Mouse (Mus musculus): ENCODE data around the gene Pltp. TPM values are rescaled to one million over a fixed set of nuclear protein-coding genes. Genes with fewer than 3 reads are reported as not detected.
"Not testable (repeated sequence)": the region's sequence is repeated elsewhere in the genome, so short reads cannot be mapped to it uniquely, and the experiment has no call there.

Gene Pltp
- polyA plus RNA-seq, 1 experiment from 2014 or later = 57.1 TPM

DNA sequence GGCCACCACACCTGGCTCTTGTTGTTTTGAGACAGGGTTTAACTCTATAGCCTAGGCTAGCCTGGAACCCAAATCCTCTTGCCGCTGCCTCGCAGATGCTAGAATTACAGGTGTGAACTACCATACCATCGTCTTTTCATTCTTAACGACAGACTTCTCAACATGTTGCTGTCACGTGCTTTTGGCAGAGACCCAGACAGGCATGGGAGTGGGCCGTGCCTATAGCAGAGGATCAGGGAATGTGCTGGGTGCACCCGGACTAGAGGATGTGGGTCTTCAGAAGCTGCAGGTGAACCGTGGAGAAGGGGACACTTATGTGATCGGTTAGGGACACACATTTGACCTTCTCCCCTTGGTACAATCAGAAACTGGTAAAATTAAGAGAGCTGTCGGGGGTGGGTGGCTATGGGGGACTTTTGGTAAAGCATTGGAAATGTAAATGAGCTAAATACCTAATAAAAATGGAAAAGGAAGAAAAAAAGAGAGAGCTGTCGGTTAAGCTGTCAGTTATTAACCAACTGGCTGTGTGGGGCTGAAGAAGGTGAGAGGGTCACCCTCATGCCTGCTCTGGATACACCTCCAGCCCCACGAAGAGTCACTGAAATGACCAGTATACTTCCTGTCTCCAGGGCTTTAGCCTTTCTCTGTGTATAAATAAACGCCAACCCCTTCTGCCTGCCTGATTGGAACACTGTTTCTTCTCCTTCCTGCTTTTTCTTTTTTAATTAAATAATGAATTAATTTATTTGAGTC, 57.1 kb downstream of the Pltp start:
- Histone ChIP-seq H3K27ac (no peak overlapping the region), H3K36me3 (peaks cover 50% of the 10 kb centered on the region), H3K4me2 (no peak overlapping the region), H3K4me1 (peaks cover 14% of the 10 kb centered on the region), H3K4me3 (no peak overlapping the region), H3K27me3 (no peaks in the 10 kb centered on the region), H3K9me3 (no peaks in the 10 kb centered on the region), H3K9ac (no peak overlapping the region)
- ATAC-seq (ENCODE audit: insufficient number of reproducible peaks, low FRiP score, low TSS enrichment, low read depth) = no peak
- 88% methylated on average over 13 of the region's 13 CpGs for WGBS

DNA sequence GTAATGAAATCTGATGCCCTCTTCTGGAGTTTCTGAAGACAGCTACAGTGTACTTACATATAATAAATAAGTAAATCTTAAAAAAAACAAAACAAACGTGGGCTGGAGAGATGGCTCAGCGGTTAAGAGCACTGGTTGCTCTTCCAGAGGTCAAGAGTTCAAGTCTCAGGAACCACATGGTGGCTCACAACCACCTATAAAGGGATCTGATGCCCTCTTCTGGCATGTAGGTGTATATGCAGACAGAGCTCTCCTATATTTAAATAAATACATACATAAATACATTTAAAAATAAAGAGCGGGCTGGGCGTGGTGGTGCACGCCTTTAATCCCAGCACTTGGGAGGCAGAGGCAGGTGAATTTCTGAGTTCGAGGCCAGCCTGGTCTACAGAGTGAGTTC, 59.0 kb downstream of the Pltp start:
- H3K27me3 ChIP-seq; H3K9ac ChIP-seq; H3K9me3 ChIP-seq; H3K4me3 ChIP-seq; H3K4me2 ChIP-seq; H3K27ac ChIP-seq; ATAC-seq (ENCODE audit: insufficient number of reproducible peaks, low FRiP score, low TSS enrichment, low read depth); H3K4me1 ChIP-seq: not testable (repeated sequence)
- 84% methylated on average over 6 of the region's 6 CpGs for WGBS
- H3K36me3 ChIP-seq = peaks cover 65% of the 10 kb centered on the region

DNA sequence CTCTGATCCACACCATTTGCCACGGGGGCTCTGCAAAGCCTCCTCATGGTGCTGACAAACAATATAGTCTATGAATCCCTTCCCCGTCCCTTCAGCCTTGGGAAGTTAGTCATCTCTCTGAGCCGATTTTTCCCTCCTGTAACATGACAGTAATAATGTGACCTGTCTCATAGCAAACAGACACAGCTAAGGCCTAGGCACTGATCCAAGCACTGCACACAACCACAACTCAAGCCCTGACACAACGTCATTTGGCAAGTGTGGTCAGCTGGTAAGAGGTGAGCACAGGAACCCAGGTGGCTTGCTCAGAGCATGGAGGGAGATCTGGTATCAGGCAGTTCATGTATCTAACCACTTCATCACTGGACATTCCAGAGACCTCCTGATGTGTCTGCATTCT, 61.6 kb downstream of the Pltp start:
- Histone ChIP-seq H3K4me1 (no peaks in the 10 kb centered on the region), H3K36me3 (peaks cover 78% of the 10 kb centered on the region), H3K4me3 (no peak overlapping the region), H3K9ac (no peak overlapping the region), H3K9me3 (no peaks in the 10 kb centered on the region), H3K27me3 (no peaks in the 10 kb centered on the region), H3K27ac (no peak overlapping the region), H3K4me2 (no peak overlapping the region)
- 73% methylated on average over 4 of the region's 4 CpGs for WGBS
- ATAC-seq (ENCODE audit: insufficient number of reproducible peaks, low FRiP score, low TSS enrichment, low read depth) = no peak

DNA sequence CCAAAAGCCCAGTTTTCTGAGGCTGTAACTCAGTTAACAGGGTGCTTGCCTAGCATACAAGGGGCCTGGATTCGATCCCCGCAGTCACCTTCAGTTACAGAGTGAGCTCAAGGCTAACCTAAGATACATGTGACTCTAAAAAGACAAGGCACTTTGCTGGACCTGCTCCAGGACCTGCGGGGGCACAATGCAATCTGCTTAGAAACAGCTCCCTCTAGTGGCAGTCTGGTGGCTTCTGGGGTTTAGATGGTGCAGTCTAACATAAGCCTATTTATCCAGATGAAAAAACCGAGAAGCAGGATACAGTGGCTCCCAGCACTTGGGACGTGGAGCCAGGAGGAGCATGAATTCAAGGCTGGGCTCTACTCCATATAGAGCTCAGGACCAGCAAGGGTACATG, 63.2 kb downstream of the Pltp start:
- Histone ChIP-seq H3K4me1 (no peaks in the 10 kb centered on the region), H3K4me2 (no peak overlapping the region), H3K4me3 (no peak overlapping the region), H3K36me3 (peaks cover 72% of the 10 kb centered on the region), H3K27me3 (no peaks in the 10 kb centered on the region), H3K9ac (no peak overlapping the region), H3K27ac (no peak overlapping the region), H3K9me3 (no peaks in the 10 kb centered on the region)
- 25% methylated on average over 5 of the region's 5 CpGs for WGBS
- no peak for ATAC-seq (ENCODE audit: insufficient number of reproducible peaks, low FRiP score, low TSS enrichment, low read depth)

DNA sequence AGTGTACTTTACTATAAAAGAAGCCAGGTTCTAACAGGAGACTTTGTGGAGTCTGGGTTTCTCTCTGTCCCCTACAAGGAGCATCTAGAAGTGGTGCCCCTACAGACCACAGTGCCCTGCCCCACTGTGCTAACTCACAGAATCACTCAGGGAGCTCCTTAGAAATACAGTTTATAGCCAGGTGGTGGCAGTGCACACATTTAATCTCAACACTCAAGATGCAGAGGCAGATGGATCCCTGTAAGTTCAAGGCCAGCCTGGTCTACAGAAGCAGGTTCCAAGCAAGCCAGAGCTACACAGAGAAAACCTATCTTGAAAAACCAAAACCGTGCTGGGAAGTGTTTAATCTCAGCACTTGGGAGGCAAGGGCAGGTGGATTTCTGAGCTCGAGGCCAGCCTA, 63.7 kb downstream of the Pltp start:
- 88% methylated on average over 2 of the region's 2 CpGs for WGBS
- Histone ChIP-seq H3K4me1 (peaks cover under 1% of the 10 kb centered on the region; the same call in 1 of the 2 replicates), H3K27ac (no peak overlapping the region; the same call in 1 of the 2 replicates)

DNA sequence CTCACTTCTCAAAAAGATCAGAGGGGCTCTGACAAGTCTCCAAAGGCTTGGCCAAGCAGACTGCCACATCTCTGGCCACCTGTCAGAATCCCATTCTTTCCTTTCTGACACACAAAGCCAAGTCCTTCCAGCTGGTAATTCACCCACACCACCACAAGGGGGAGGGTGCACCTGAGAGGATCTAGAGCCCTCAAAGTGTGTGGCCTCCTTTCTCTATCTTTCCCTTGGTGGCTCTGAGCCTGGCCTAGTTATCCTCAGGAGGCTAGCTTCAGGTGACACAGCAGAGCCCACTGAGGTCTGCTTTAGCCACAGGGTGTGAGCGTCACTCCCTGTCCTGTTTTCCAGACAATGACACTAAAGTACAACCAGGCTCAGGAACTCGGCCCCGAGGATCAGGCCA, 64.3 kb downstream of the Pltp start:
- no peak overlapping the region for H3K4me3 ChIP-seq
- H3K9me3 ChIP-seq = no peaks in the 10 kb centered on the region
- no peaks in the 10 kb centered on the region for H3K27me3 ChIP-seq
- 82% methylated on average over 3 of the region's 3 CpGs for WGBS
- no peak overlapping the region for H3K9ac ChIP-seq
- peaks cover 72% of the 10 kb centered on the region for H3K36me3 ChIP-seq
- no peak overlapping the region; the same call in 1 of the 2 replicates for H3K27ac ChIP-seq
- peaks cover 6% of the 10 kb centered on the region for H3K4me1 ChIP-seq
- H3K4me2 ChIP-seq = no peak overlapping the region
- no peak for ATAC-seq (ENCODE audit: insufficient number of reproducible peaks, low FRiP score, low TSS enrichment, low read depth)

More for the DNA sequence above, 63.7 kb downstream of the Pltp start:
- H3K4me3 ChIP-seq = no peak overlapping the region
- no peaks in the 10 kb centered on the region for H3K27me3 ChIP-seq
- H3K36me3 ChIP-seq = peaks cover 71% of the 10 kb centered on the region
- H3K4me2 ChIP-seq = no peak overlapping the region
- no peaks in the 10 kb centered on the region for H3K9me3 ChIP-seq
- ATAC-seq (ENCODE audit: insufficient number of reproducible peaks, low FRiP score, low TSS enrichment, low read depth) = no peak
- no peak overlapping the region for H3K9ac ChIP-seq

DNA sequence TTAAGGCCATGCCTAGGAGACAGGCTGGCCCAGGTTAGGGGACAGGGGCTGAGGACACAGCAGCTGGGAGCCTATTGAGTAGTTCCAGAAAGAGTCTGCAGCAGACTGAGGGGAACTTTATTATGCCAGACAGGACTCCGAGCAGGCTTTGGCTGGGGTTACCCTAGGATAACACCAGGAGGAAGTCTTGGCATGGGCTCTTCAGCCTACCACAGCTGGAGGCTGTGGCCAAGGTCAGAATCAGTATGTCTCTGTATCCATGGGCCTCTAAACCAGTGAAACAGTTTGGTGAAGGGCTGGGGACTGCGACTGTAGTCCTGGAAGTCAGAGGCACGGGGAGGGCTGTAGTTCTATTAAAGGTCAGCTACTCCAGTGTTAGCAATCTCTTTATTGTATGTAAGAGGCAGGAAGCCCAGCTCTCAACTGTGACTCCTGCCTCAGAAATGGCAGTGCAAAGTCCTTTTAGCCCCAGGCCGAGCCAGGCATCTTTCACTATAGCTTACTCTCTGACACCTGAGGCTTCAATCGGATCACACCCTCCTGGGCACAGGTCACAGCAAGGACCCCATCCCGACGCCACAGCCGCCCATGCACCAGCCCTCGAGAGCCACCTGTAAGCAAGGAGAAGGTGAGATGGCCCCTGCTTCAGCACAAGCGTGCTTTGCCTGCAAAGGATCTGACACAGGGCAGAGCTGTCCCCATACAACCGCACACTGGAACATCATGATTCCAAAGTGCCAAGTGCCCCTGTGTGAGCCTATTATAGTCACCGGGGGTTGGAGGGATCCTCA, 64.9 kb downstream of the Pltp start:
- Histone ChIP-seq H3K4me1 (peaks cover 10% of the 10 kb centered on the region), H3K36me3 (peaks cover 72% of the 10 kb centered on the region), H3K27me3 (no peaks in the 10 kb centered on the region), H3K27ac (no peak overlapping the region), H3K4me2 (no peak overlapping the region), H3K9me3 (no peaks in the 10 kb centered on the region), H3K4me3 (no peak overlapping the region), H3K9ac (no peak overlapping the region)
- 88% methylated on average over 12 of the region's 12 CpGs for WGBS
- no peak for ATAC-seq (ENCODE audit: insufficient number of reproducible peaks, low FRiP score, low TSS enrichment, low read depth)

DNA sequence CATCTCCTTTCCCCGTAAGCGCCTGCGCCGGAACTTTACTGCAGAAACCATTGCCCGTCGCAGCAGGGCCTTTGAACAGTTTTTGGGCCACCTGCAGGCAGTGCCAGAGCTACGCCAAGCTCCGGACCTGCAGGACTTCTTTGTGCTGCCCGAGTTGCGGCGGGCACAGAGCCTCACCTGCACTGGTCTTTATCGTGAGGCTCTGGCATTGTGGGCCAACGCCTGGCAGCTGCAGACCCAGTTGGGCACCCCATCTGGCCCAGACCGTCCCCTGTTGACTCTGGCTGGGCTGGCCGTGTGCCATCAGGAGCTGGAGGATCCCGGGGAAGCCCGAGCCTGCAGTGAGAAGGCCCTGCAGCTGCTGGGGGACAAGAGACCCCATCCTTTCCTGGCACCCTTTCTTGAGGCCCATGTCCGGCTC, 65.7 kb downstream of the Pltp start:
- no peaks in the 10 kb centered on the region for H3K27me3 ChIP-seq
- no peak overlapping the region for H3K4me3 ChIP-seq
- H3K9ac ChIP-seq = no peak overlapping the region
- no peaks in the 10 kb centered on the region for H3K9me3 ChIP-seq
- H3K4me1 ChIP-seq = peaks cover 17% of the 10 kb centered on the region
- H3K36me3 ChIP-seq = peaks cover 69% of the 10 kb centered on the region
- 86% methylated on average over 18 of the region's 18 CpGs for WGBS
- H3K4me2 ChIP-seq = no peak overlapping the region
- H3K27ac ChIP-seq = no peak overlapping the region
- ATAC-seq (ENCODE audit: insufficient number of reproducible peaks, low FRiP score, low TSS enrichment, low read depth) = no peak

DNA sequence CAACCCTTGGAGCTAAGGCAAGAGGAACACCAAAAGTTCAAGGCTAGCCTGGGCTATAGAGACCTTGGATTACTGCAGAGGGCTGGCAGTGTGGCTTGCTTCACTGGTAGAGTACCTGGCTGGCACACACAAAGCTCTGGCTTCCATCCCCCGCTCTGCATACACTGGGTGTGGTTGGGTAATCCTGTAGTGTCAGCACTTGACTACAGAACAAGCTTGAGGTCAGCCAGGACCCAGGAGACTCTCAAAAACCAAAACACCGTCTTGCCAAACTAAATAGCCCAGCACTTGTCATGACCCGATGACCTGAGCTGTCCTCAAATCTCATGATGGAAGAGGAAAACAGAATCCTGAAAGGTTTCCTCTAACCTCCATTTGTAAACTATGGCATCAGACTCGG, 67.1 kb downstream of the Pltp start:
- Histone ChIP-seq H3K9ac (no peak overlapping the region), H3K4me1 (peaks cover 20% of the 10 kb centered on the region), H3K36me3 (peaks cover 55% of the 10 kb centered on the region), H3K4me3 (no peak overlapping the region), H3K27me3 (no peaks in the 10 kb centered on the region), H3K9me3 (no peaks in the 10 kb centered on the region), H3K27ac (no peak overlapping the region), H3K4me2 (no peak overlapping the region)
- no peak for ATAC-seq (ENCODE audit: insufficient number of reproducible peaks, low FRiP score, low TSS enrichment, low read depth)
- 81% methylated on average over 4 of the region's 4 CpGs for WGBS

Other genes starting within 250 kb of the Pltp start
- not detected in 2 replicates for gene Wfdc6b, start 244.2 kb downstream of the Pltp start, polyA plus RNA-seq (2015; fragmentation: Nextera tagmentation; extraction: Ambion mirVana)
- gene Wfdc8, start 244.1 kb downstream of the Pltp start, polyA plus RNA-seq (2015; fragmentation: Nextera tagmentation; extraction: Ambion mirVana) = not detected in 2 replicates
- not detected in 2 replicates for gene Wfdc16, start 218.9 kb downstream of the Pltp start, polyA plus RNA-seq (2015; fragmentation: Nextera tagmentation; extraction: Ambion mirVana)
- not detected in 2 replicates for gene Wfdc10, start 201.7 kb downstream of the Pltp start, polyA plus RNA-seq (2015; fragmentation: Nextera tagmentation; extraction: Ambion mirVana)
- gene Wfdc9, start 201.1 kb downstream of the Pltp start, polyA plus RNA-seq (2015; fragmentation: Nextera tagmentation; extraction: Ambion mirVana) = not detected in 2 replicates
- gene Wfdc11, start 183.6 kb downstream of the Pltp start, polyA plus RNA-seq (2015; fragmentation: Nextera tagmentation; extraction: Ambion mirVana) = not detected in 2 replicates
- 0.18 TPM in 1 of 2 replicates, not detected in the other for gene Wfdc13, start 172.6 kb downstream of the Pltp start, polyA plus RNA-seq (2015; fragmentation: Nextera tagmentation; extraction: Ambion mirVana)
- not detected in 2 replicates for gene Spint4, start 159.2 kb downstream of the Pltp start, polyA plus RNA-seq (2015; fragmentation: Nextera tagmentation; extraction: Ambion mirVana)
- gene Spint5, start 142.4 kb downstream of the Pltp start, polyA plus RNA-seq (2015; fragmentation: Nextera tagmentation; extraction: Ambion mirVana) = not detected in 2 replicates
- gene Wfdc3, start 111.8 kb downstream of the Pltp start, polyA plus RNA-seq (2015; fragmentation: Nextera tagmentation; extraction: Ambion mirVana) = 0.41 and 0.50 TPM in 2 replicates
- 61.0 and 63.9 TPM in 2 replicates for gene Dnttip1, start 111.7 kb downstream of the Pltp start, polyA plus RNA-seq (2015; fragmentation: Nextera tagmentation; extraction: Ambion mirVana)
- 293 and 311 TPM in 2 replicates for gene Ube2c, start 87.8 kb downstream of the Pltp start, polyA plus RNA-seq (2015; fragmentation: Nextera tagmentation; extraction: Ambion mirVana)
- 350 and 1,119 TPM in 2 replicates for gene Tnnc2, start 77.7 kb downstream of the Pltp start, polyA plus RNA-seq (2015; fragmentation: Nextera tagmentation; extraction: Ambion mirVana)
- gene Snx21, start 71.9 kb downstream of the Pltp start, polyA plus RNA-seq (2015; fragmentation: Nextera tagmentation; extraction: Ambion mirVana) = 33.8 and 40.5 TPM in 2 replicates
- gene Acot8, start 52.8 kb downstream of the Pltp start, polyA plus RNA-seq (2015; fragmentation: Nextera tagmentation; extraction: Ambion mirVana) = 16.8 and 20.7 TPM in 2 replicates
- 7.5 and 7.9 TPM in 2 replicates for gene Zswim3, start 52.6 kb downstream of the Pltp start, polyA plus RNA-seq (2015; fragmentation: Nextera tagmentation; extraction: Ambion mirVana)
- gene Zswim1, start 35.0 kb downstream of the Pltp start, polyA plus RNA-seq (2015; fragmentation: Nextera tagmentation; extraction: Ambion mirVana) = 19.4 and 20.1 TPM in 2 replicates
- gene Spata25, start 29.2 kb downstream of the Pltp start, polyA plus RNA-seq (2015; fragmentation: Nextera tagmentation; extraction: Ambion mirVana) = not detected in 2 replicates
- gene Ctsa, start 24.8 kb downstream of the Pltp start, polyA plus RNA-seq (2015; fragmentation: Nextera tagmentation; extraction: Ambion mirVana) = 178 and 187 TPM in 2 replicates
- gene Neurl2, start 24.3 kb downstream of the Pltp start, polyA plus RNA-seq (2015; fragmentation: Nextera tagmentation; extraction: Ambion mirVana) = 5.8 and 9.3 TPM in 2 replicates
- 62.9 and 67.5 TPM in 2 replicates for gene Pcif1, start 21.6 kb upstream of the Pltp start, polyA plus RNA-seq (2015; fragmentation: Nextera tagmentation; extraction: Ambion mirVana)
- 13.2 and 13.9 TPM in 2 replicates for gene Zfp335, start 54.0 kb upstream of the Pltp start, polyA plus RNA-seq (2015; fragmentation: Nextera tagmentation; extraction: Ambion mirVana)
- gene Mmp9, start 83.1 kb upstream of the Pltp start, polyA plus RNA-seq (2015; fragmentation: Nextera tagmentation; extraction: Ambion mirVana) = 22.2 and 52.4 TPM in 2 replicates
- 0.51 and 0.97 TPM in 2 replicates for gene Slc12a5, start 103.1 kb upstream of the Pltp start, polyA plus RNA-seq (2015; fragmentation: Nextera tagmentation; extraction: Ambion mirVana)
- gene Ncoa5, start 177.2 kb upstream of the Pltp start, polyA plus RNA-seq (2015; fragmentation: Nextera tagmentation; extraction: Ambion mirVana) = 51.9 and 62.9 TPM in 2 replicates
- gene Cd40, start 197.9 kb upstream of the Pltp start, polyA plus RNA-seq (2015; fragmentation: Nextera tagmentation; extraction: Ambion mirVana) = 7.0 and 7.5 TPM in 2 replicates
- not detected in 2 replicates for gene 1700025C18Rik, start 233.0 kb upstream of the Pltp start, polyA plus RNA-seq (2015; fragmentation: Nextera tagmentation; extraction: Ambion mirVana)